Mouse (Mus musculus) lung, postnatal 0 days (tissue): ENCODE measurements at regions not wholly inside any gene's neighbourhood (a gene's known extent, or its start where the extent isn't known, plus 50 kb on each side); places are given as distances from the start of the nearest gene placed in this dataset.

Experiments used
- ATAC-seq: fragments of 200-750 bp; cut with Nextera tagmentation; 2 replicates; pipeline ENCODE4 v1.8.0; 2017; ENCODE audit warnings: moderate library complexity
- DNase-seq: peaks from one replicate; pipeline ENCODE4 v3.0.0-alpha.2; 2016; ENCODE audit warnings: low spot score
- H3K27ac ChIP-seq: fragments of 300-500 bp; sonication (generic); 2 replicates; pipeline ENCODE4 v1.5.1; 2014; ENCODE audit warnings: antibody characterized with exemption, mild to moderate bottlenecking, low read length, mixed read lengths
- H3K27me3 ChIP-seq: fragments of 300-500 bp; sonication (generic); replicated peaks from 2 replicates; pipeline ENCODE4 v1.6.1; 2014; ENCODE audit warnings: low read length, mixed read lengths; ENCODE audit not compliant: insufficient read depth
- H3K36me3 ChIP-seq: fragments of 300-500 bp; sonication (generic); 2 replicates; pipeline ENCODE4 v1.6.1; 2014; ENCODE audit warnings: low read length, mixed read lengths; ENCODE audit not compliant: insufficient read depth
- H3K4me1 ChIP-seq: fragments of 300-500 bp; sonication (generic); 2 replicates; pipeline ENCODE4 v1.6.1; 2014; ENCODE audit warnings: antibody characterized with exemption, low read depth, low read length, mixed read lengths; ENCODE audit not compliant: insufficient read depth
- H3K4me2 ChIP-seq: fragments of 300-500 bp; sonication (generic); replicated peaks from 2 replicates; pipeline ENCODE4 v1.6.1; 2014; ENCODE audit warnings: low read depth, mild to moderate bottlenecking, low read length, moderate library complexity, mixed read lengths
- H3K4me3 ChIP-seq: fragments of 300-500 bp; sonication (generic); 2 replicates; pipeline ENCODE4 v1.5.1; 2014; ENCODE audit warnings: low read depth, low read length
- H3K9ac ChIP-seq: fragments of 300-500 bp; sonication (generic); replicated peaks from 2 replicates; pipeline ENCODE4 v1.6.1; 2014; ENCODE audit warnings: low read depth, mild to moderate bottlenecking
- H3K9me3 ChIP-seq: fragments of 300-500 bp; sonication (generic); 2 replicates; pipeline ENCODE4 v1.6.1; 2016; ENCODE audit warnings: low read length, mixed read lengths
- CTCF ChIP-seq: IDR thresholded peaks from 2 replicates; pipeline ENCODE4 v1.5.1; 2016; ENCODE audit warnings: antibody characterized with exemption, mild to moderate bottlenecking
- EP300 ChIP-seq: IDR thresholded peaks from 2 replicates; pipeline ENCODE4 v1.6.1; 2016; ENCODE audit warnings: antibody characterized with exemption, mild to moderate bottlenecking, control low read depth
- WGBS: fragments of 180-500 bp; shearing (Covaris S2); extraction: QIAGEN DNeasy Blood & Tissue Kit; methylation state at CpG from one replicate; pipeline ENCODE4 v1.1.7; 2014; 5-methylcytosine and 5-hydroxymethylcytosine counted together

GRCm38 (mm10) chr13:97419100-97419499 lies 178.2 kb downstream of the Enc1 start:
- WGBS: 63% methylated on average over 3 of the region's 3 CpGs
- Histone ChIP-seq H3K4me1 (no peaks in the 10 kb centered on the region), H3K4me2 (no peak overlapping the region), H3K36me3 (no peaks in the 10 kb centered on the region), H3K9me3 (no peaks in the 10 kb centered on the region), H3K4me3 (no peak overlapping the region), H3K27ac (no peak overlapping the region), H3K9ac (no peak overlapping the region), H3K27me3 (no peaks in the 10 kb centered on the region)
- no peak for TF ChIP-seq EP300
- TF ChIP-seq CTCF: no peak
- DNase-seq (no peak), ATAC-seq (no peak)

- Histone ChIP-seq H3K27ac (no peak overlapping the region), H3K36me3 (no peaks in the 10 kb centered on the region), H3K27me3 (no peaks in the 10 kb centered on the region), H3K4me3 (no peak overlapping the region), H3K4me2 (no peak overlapping the region), H3K9ac (no peak overlapping the region), H3K9me3 (no peaks in the 10 kb centered on the region), H3K4me1 (no peaks in the 10 kb centered on the region)
- ATAC-seq (no peak), DNase-seq (no peak)
- TF ChIP-seq EP300: no peak
- no peak for TF ChIP-seq CTCF
- 78% methylated on average over 8 of the region's 8 CpGs for WGBS
These were observed 177.8 kb downstream of the Enc1 start for GRCm38 (mm10) chr13:97418681-97419080.

DNA sequence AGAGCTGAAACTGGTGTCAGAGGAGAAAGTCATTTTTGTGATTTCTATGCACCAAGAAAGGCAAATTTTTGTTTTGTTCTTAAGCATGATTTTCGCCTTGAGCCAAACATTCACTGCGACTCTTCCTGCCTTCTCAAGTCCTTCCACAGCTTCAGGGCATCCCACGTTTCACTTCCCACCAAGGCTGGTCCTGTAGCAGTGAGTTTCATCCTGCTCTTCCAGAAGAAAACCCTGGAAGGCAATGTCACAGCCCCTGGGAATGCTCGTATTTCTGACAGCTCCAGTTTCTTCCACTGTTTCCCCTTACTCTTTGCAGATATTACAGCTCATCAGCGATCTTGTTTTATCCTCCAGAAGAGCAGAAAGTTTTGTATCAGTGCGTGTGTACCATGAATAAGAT lies 177.2 kb downstream of the Enc1 start:
- Histone ChIP-seq H3K9me3 (no peaks in the 10 kb centered on the region), H3K27ac (no peak overlapping the region), H3K36me3 (no peaks in the 10 kb centered on the region), H3K27me3 (no peaks in the 10 kb centered on the region), H3K9ac (no peak overlapping the region), H3K4me1 (no peaks in the 10 kb centered on the region), H3K4me2 (no peak overlapping the region), H3K4me3 (no peak overlapping the region)
- DNase-seq: no peak
- TF ChIP-seq CTCF (no peak), EP300 (no peak)
- ATAC-seq: no peak
- WGBS: 69% methylated on average over 6 of the region's 6 CpGs

DNA sequence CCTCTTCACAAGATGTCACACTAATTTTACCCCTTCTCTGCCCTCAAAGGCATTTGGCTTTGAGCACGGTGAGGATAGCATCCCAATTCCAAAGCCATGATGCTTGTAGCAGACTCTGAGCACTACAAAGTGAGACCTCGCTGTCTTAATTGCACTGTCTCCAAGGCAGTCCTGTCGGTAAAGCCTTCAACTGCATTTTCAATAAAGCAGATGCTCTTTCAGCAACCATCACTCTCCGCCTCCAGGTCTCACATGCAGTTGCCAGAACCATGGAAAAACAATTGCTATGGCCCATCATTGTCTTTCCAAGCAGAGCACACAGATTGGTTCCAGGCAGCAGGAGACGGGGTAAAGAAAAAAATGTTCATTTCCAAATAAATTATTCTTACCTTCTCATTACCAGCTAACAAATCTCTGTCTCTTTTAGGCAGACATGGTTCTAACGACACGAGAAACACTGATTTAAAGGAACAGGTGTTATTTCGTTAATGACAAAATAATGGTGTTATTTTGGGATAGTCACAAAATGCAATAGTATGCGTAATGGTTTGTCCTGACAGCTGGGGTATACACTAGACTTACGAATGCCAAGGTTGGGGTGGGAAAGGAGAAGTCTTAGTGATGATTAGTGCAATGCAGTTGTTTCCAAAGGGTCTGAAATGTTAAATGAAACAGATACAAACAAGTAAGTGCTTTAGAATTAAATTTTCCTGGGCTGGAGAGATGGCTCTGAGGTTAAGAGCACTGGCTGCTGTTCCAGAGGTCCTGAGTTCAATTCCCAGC lies 175.2 kb downstream of the Enc1 start:
- ATAC-seq (no peak), DNase-seq (no peak)
- H3K9ac ChIP-seq: no peak overlapping the region
- H3K27me3 ChIP-seq: no peaks in the 10 kb centered on the region
- no peaks in the 10 kb centered on the region for H3K36me3 ChIP-seq
- TF ChIP-seq EP300 (no peak), CTCF (no peak)
- H3K9me3 ChIP-seq: no peaks in the 10 kb centered on the region
- no peaks in the 10 kb centered on the region for H3K4me1 ChIP-seq
- 80% methylated on average over 10 of the region's 10 CpGs for WGBS
- no peak overlapping the region for H3K4me2 ChIP-seq
- H3K4me3 ChIP-seq: no peak overlapping the region
- no peak overlapping the region for H3K27ac ChIP-seq

DNA sequence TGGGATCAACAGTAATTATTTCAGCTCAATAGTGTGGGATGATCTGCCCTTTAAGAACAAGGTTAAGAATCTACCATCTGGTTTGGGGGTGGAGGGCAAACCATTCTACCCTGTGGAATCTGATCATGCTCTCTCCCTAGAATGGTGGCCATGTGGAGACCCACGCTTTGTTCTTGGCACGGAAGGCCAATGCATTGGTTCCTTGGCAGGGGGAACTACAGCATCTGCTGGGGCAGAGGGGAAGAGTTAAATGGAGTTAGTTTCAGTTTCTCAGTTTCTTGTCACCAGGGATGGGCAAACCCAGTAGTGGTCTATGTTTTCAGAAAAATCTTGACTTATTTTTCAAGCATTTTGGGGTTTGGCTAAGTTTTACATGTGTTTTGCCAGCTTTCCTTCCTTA lies 174.5 kb downstream of the Enc1 start:
- TF ChIP-seq CTCF (no peak), EP300 (no peak)
- DNase-seq: no peak
- 91% methylated on average over 2 of the region's 2 CpGs for WGBS
- Histone ChIP-seq H3K27me3 (no peaks in the 10 kb centered on the region), H3K9ac (no peak overlapping the region), H3K4me2 (no peak overlapping the region), H3K27ac (no peak overlapping the region), H3K4me3 (no peak overlapping the region), H3K4me1 (no peaks in the 10 kb centered on the region), H3K36me3 (no peaks in the 10 kb centered on the region), H3K9me3 (no peaks in the 10 kb centered on the region)
- no peak for ATAC-seq

DNA sequence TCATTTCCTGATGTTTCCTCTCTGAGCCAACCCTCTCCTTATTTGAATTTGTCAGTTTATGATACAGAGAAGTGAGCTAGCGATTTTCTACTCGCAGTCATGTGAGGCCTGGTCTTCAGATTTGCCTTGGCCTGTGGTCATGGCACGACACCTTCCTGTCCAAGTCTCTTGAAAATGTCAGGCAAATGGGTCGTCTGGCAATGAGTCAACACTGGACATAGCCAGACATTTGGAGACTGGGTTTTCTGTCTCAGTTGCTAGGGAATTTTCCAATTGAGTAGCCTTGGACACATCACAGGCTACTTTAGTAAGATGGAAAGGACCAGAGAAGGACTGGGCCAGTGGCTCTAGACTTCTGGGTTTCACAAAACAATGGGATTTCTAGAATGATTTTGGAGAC lies 171.2 kb downstream of the Enc1 start:
- Histone ChIP-seq H3K4me2 (no peak overlapping the region), H3K27me3 (no peaks in the 10 kb centered on the region), H3K9ac (no peak overlapping the region), H3K4me3 (no peak overlapping the region), H3K4me1 (0 out of 2 replicates have a peak, but pooled peaks cover 3% of the 10 kb centered on the region), H3K9me3 (no peaks in the 10 kb centered on the region), H3K27ac (no peak overlapping the region), H3K36me3 (no peaks in the 10 kb centered on the region)
- ATAC-seq (no peak), DNase-seq (no peak)
- 73% methylated on average over 4 of the region's 4 CpGs for WGBS
- TF ChIP-seq CTCF (no peak), EP300 (no peak)
